Mouse (Mus musculus) E14TG2a.4 (cell line): ENCODE results near the gene Phf2.

ENCODE experiments used
- CTCF ChIP-seq: conservative IDR thresholded peaks from 2 replicates; pipeline ENCODE4 v1.5.1; 2014; ENCODE audit warnings: low read length
- NANOG ChIP-seq: IDR thresholded peaks from 2 replicates; pipeline ENCODE4 v1.6.1; 2014; ENCODE audit warnings: borderline replicate concordance, low read length, mixed read lengths
- POU5F1 ChIP-seq: IDR thresholded peaks from 2 replicates; pipeline ENCODE4 v1.6.1; 2014; ENCODE audit warnings: low read length, borderline replicate concordance

GRCm38 (mm10) chr13:48822871-48823270 lies 48.0 kb downstream of the Phf2 start:
- TF ChIP-seq CTCF, result no peak
- no peak for TF ChIP-seq POU5F1
- TF ChIP-seq NANOG, result no peak
